Mouse (Mus musculus): Measurements from ENCODE around the gene Ctnna2. TPM values are rescaled to one million over a fixed set of nuclear protein-coding genes. Genes with fewer than 3 reads are reported as not detected.

The Ctnna2 gene
- total RNA-seq, 1 experiment from 2014 or later, result not detected

- ATAC-seq (ENCODE audit: extremely low read depth, insufficient number of reproducible peaks, low FRiP score, poor library complexity, severe bottlenecking), result no peak
Measured at GRCm38 (mm10) chr6:77357748-77358470, 621.6 kb downstream of the Ctnna2 start.

GRCm38 (mm10) chr6:77354826-77355225, 624.7 kb downstream of the Ctnna2 start:
- ATAC-seq (ENCODE audit: extremely low read depth, insufficient number of reproducible peaks, low FRiP score, poor library complexity, severe bottlenecking), result no peak

- ATAC-seq (ENCODE audit: extremely low read depth, insufficient number of reproducible peaks, low FRiP score, poor library complexity, severe bottlenecking), result no peak
Measured at GRCm38 (mm10) chr6:77343781-77344180, 635.7 kb downstream of the Ctnna2 start.

GRCm38 (mm10) chr6:77335537-77335936, 644.0 kb downstream of the Ctnna2 start:
- no peak for ATAC-seq (ENCODE audit: extremely low read depth, insufficient number of reproducible peaks, low FRiP score, poor library complexity, severe bottlenecking)

GRCm38 (mm10) chr6:77324748-77325147, 654.8 kb downstream of the Ctnna2 start:
- no peak for ATAC-seq (ENCODE audit: extremely low read depth, insufficient number of reproducible peaks, low FRiP score, poor library complexity, severe bottlenecking)

GRCm38 (mm10) chr6:77324327-77324726, 655.2 kb downstream of the Ctnna2 start:
- ATAC-seq (ENCODE audit: extremely low read depth, insufficient number of reproducible peaks, low FRiP score, poor library complexity, severe bottlenecking), result no peak

GRCm38 (mm10) chr6:77306796-77307195, 672.7 kb downstream of the Ctnna2 start:
- no peak for ATAC-seq (ENCODE audit: extremely low read depth, insufficient number of reproducible peaks, low FRiP score, poor library complexity, severe bottlenecking)

GRCm38 (mm10) chr6:77301305-77301704, 678.2 kb downstream of the Ctnna2 start:
- no peak for ATAC-seq (ENCODE audit: extremely low read depth, insufficient number of reproducible peaks, low FRiP score, poor library complexity, severe bottlenecking)

GRCm38 (mm10) chr6:77291415-77291814, 688.1 kb downstream of the Ctnna2 start:
- no peak for ATAC-seq (ENCODE audit: extremely low read depth, insufficient number of reproducible peaks, low FRiP score, poor library complexity, severe bottlenecking)

- ATAC-seq (ENCODE audit: extremely low read depth, insufficient number of reproducible peaks, low FRiP score, poor library complexity, severe bottlenecking), result no peak
Measured at GRCm38 (mm10) chr6:77288402-77288801, 691.1 kb downstream of the Ctnna2 start.

- ATAC-seq (ENCODE audit: extremely low read depth, insufficient number of reproducible peaks, low FRiP score, poor library complexity, severe bottlenecking), result no peak
Measured at GRCm38 (mm10) chr6:77286317-77286716, 693.2 kb downstream of the Ctnna2 start.

GRCm38 (mm10) chr6:77278794-77279193, 700.7 kb downstream of the Ctnna2 start:
- no peak for ATAC-seq (ENCODE audit: extremely low read depth, insufficient number of reproducible peaks, low FRiP score, poor library complexity, severe bottlenecking)

GRCm38 (mm10) chr6:77265163-77265562, 714.3 kb downstream of the Ctnna2 start:
- no peak for ATAC-seq (ENCODE audit: extremely low read depth, insufficient number of reproducible peaks, low FRiP score, poor library complexity, severe bottlenecking)

- no peak for ATAC-seq (ENCODE audit: extremely low read depth, insufficient number of reproducible peaks, low FRiP score, poor library complexity, severe bottlenecking)
Measured at GRCm38 (mm10) chr6:77257358-77258105, 722.0 kb downstream of the Ctnna2 start.

- no peak for ATAC-seq (ENCODE audit: extremely low read depth, insufficient number of reproducible peaks, low FRiP score, poor library complexity, severe bottlenecking)
Measured at GRCm38 (mm10) chr6:77256348-77256747, 723.2 kb downstream of the Ctnna2 start.

GRCm38 (mm10) chr6:77253480-77253879, 726.0 kb downstream of the Ctnna2 start:
- ATAC-seq (ENCODE audit: extremely low read depth, insufficient number of reproducible peaks, low FRiP score, poor library complexity, severe bottlenecking), result no peak

GRCm38 (mm10) chr6:77243541-77244231, 735.8 kb downstream of the Ctnna2 start:
- no peak for ATAC-seq (ENCODE audit: extremely low read depth, insufficient number of reproducible peaks, low FRiP score, poor library complexity, severe bottlenecking)

- no peak for ATAC-seq (ENCODE audit: extremely low read depth, insufficient number of reproducible peaks, low FRiP score, poor library complexity, severe bottlenecking)
Measured at GRCm38 (mm10) chr6:77242601-77243406, 736.7 kb downstream of the Ctnna2 start, which contains the start of gene Lrrtm1. Lrrtm1 (plus strand) TSS chr6:77242689.

- no peak for ATAC-seq (ENCODE audit: extremely low read depth, insufficient number of reproducible peaks, low FRiP score, poor library complexity, severe bottlenecking)
Measured at GRCm38 (mm10) chr6:77240426-77240825, 739.1 kb downstream of the Ctnna2 start.
